Mouse (Mus musculus) stomach, postnatal 0 days (tissue): ENCODE measurements around the gene Tgfbr3. TPM values are rescaled to one million over a fixed set of nuclear protein-coding genes. Genes with fewer than 3 reads are reported as not detected.

Source experiments
- ATAC-seq: fragments of 200-750 bp; cut with Nextera tagmentation; 2 replicates; pipeline ENCODE4 v1.8.0; 2017; ENCODE audit not compliant: low FRiP score, low TSS enrichment
- DNase-seq: peaks from one replicate; pipeline ENCODE4 v3.0.0-alpha.2; 2016; ENCODE audit warnings: low spot score
- H3K27ac ChIP-seq: fragments of 300-500 bp; sonication (generic); replicated peaks from 2 replicates; pipeline ENCODE4 v1.5.1; 2014; ENCODE audit warnings: mild to moderate bottlenecking, control low read depth
- H3K27me3 ChIP-seq: fragments of 300-500 bp; sonication (generic); 2 replicates; pipeline ENCODE4 v1.6.1; 2014; ENCODE audit warnings: low read length; ENCODE audit not compliant: control insufficient read depth, insufficient read depth
- H3K36me3 ChIP-seq: fragments of 300-500 bp; sonication (generic); 2 replicates; pipeline ENCODE4 v1.6.1; 2014; ENCODE audit warnings: low read length, mixed read lengths; ENCODE audit not compliant: control insufficient read depth, insufficient read depth
- H3K4me1 ChIP-seq: fragments of 300-500 bp; sonication (generic); replicated peaks from 2 replicates; pipeline ENCODE4 v1.6.1; 2014; ENCODE audit warnings: antibody characterized with exemption; ENCODE audit not compliant: control insufficient read depth, insufficient read depth
- H3K4me2 ChIP-seq: fragments of 300-500 bp; sonication (generic); replicated peaks from 2 replicates; pipeline ENCODE4 v1.6.1; 2014; ENCODE audit warnings: low read depth, mild to moderate bottlenecking, control low read depth, moderate library complexity
- H3K4me3 ChIP-seq: fragments of 300-500 bp; sonication (generic); 2 replicates; pipeline ENCODE4 v1.5.1; 2014; ENCODE audit warnings: low read depth, low read length, control low read depth
- H3K9ac ChIP-seq: fragments of 300-500 bp; sonication (generic); 2 replicates; pipeline ENCODE4 v1.6.1; 2014; ENCODE audit warnings: mild to moderate bottlenecking, low read length, control low read depth, mixed read lengths
- H3K9me3 ChIP-seq: fragments of 300-500 bp; sonication (generic); 2 replicates; pipeline ENCODE4 v1.6.1; 2016; ENCODE audit warnings: low read length; ENCODE audit not compliant: control insufficient read depth
- CTCF ChIP-seq: IDR thresholded peaks from 2 replicates; pipeline ENCODE4 v1.5.1; 2016; ENCODE audit warnings: antibody characterized with exemption, low read depth, mild to moderate bottlenecking, moderate library complexity
- EP300 ChIP-seq: optimal IDR thresholded peaks from 2 replicates; pipeline ENCODE3; 2016; ENCODE audit warnings: antibody characterized with exemption
- WGBS: fragments of 180-500 bp; shearing (Covaris S2); extraction: QIAGEN DNeasy Blood & Tissue Kit; methylation state at CpG from one replicate; pipeline ENCODE4 v1.1.7; 2014; 5-methylcytosine and 5-hydroxymethylcytosine counted together
- polyA plus RNA-seq: library from polyadenylated mRNA; unstranded; fragments of >200 nt; fragmentation: Nextera tagmentation; extraction: Ambion mirVana; gene quantifications from 2 replicates; pipeline ENCODE4 v1.2.1, GENCODE M21; 2015

Tgfbr3 gene
- polyA plus RNA-seq, 1 experiment from 2014 or later, result 10.6 TPM

DNA sequence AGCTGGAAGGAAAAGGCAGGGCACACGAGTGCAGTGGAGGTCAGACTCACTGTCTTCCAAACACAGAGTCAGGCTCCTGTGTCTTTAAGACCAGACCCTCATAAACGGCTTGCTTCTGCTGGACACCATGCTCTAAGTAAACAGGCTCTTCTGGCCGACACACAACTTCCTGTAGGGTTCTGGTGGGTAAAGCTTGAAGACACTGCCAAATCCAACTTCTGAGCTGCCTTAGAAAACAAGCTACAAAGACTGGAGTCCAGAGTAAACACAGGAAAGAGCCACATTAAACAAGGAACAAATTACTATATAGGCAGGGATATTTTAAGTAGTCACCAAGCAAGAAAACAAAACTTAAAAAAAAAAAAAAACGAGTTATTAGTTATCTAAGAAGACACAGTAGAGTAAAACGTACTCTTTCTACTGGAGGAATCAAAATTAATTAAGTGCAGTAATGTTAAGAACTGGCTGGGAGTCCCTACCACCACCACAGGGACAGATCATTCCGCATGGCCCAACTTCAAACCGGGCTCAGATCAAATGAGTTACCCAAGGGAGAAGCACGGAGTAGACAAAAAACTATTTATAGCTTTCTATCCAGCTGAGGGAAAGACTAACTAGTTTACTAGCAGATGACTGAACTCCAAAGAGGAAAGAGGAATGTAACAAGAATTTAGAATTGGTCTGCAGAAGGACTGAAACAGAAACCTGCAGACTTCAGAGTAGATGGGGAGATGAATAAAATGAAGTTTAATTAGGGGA, 86.4 kb downstream of the Tgfbr3 start:
- Histone ChIP-seq H3K27me3 (no peaks in the 10 kb centered on the region), H3K4me3 (no peak overlapping the region), H3K27ac (peak overlapping the region; percentile 61), H3K36me3 (no peaks in the 10 kb centered on the region), H3K9ac (0 out of 2 replicates have a peak overlapping the region, but pooled peaks have one; percentile 23), H3K4me2 (no peak overlapping the region), H3K4me1 (peaks cover 10% of the 10 kb centered on the region; the same call in 1 of the 2 replicates), H3K9me3 (no peaks in the 10 kb centered on the region)
- DNase-seq (no peak), ATAC-seq (no peak)
- TF ChIP-seq EP300, result no peak
- no peak for TF ChIP-seq CTCF
- 24% methylated on average over 8 of the region's 8 CpGs for WGBS

DNA sequence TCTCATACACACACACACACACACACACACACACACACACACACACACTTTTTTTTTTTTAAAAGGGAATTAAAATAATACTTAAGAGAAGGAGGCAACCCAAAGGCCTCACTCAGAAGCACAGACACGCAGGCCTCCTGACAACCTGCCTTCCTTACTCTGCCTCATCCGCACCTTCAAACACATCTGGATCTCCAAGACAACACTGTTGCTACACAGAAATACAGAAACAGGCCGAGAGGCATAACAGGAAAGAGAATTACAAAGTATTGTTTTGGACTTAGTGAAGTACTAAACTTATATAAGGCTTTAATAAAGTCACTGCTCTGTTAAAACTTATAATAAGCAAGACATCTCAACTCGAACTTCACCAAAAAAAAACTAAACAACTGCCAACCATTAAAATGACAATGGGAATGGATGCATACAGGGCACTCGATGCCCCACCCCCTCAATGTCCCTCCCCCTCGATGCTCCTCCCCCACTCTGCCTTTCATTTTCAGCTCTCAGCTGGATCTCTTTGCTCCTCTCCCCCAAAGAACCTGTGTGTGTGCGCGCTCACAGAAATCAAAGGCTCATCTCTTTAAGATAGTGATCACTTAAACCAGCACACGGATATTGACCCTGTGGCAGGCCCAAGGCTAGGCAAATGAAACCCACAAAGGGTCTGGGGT, 87.8 kb downstream of the Tgfbr3 start:
- H3K4me3 ChIP-seq, result no peak overlapping the region
- H3K4me1 ChIP-seq, result peaks cover 10% of the 10 kb centered on the region; the same call in 1 of the 2 replicates
- 62% methylated on average over 9 of the region's 9 CpGs for WGBS
- ATAC-seq (no peak), DNase-seq (no peak)
- no peaks in the 10 kb centered on the region for H3K9me3 ChIP-seq
- no peak overlapping the region for H3K4me2 ChIP-seq
- no peak overlapping the region for H3K27ac ChIP-seq
- TF ChIP-seq EP300 (no peak), CTCF (no peak)
- H3K27me3 ChIP-seq, result no peaks in the 10 kb centered on the region
- H3K36me3 ChIP-seq, result no peaks in the 10 kb centered on the region
- H3K9ac ChIP-seq, result no peak overlapping the region

DNA sequence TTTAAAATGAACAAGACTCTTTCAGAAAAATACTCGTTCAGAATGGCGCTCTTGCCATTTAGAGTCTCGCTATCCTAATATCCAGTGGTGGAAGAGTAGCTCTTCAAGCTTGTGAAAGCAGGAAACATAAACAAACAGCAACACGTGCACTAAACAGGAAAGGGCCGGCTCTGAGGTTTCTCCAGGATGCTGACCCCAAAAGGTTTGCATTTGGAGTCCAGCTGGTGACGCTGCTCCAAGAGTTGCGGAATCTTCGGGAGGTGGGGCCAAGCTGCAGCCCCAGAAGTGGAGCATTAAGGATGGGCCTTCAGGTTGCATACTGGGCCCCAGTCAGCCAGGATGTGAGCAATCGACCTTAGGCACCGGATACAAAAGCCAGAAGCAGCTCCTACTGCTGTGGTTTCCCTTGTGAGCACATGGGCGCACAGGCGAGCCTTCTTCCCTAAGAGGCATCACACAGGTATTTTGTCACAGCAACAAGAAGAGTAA, 88.5 kb downstream of the Tgfbr3 start:
- peaks cover 10% of the 10 kb centered on the region; the same call in 1 of the 2 replicates for H3K4me1 ChIP-seq
- DNase-seq, result no peak
- no peak overlapping the region for H3K9ac ChIP-seq
- no peak overlapping the region for H3K4me3 ChIP-seq
- TF ChIP-seq CTCF (no peak), EP300 (no peak)
- no peak overlapping the region for H3K4me2 ChIP-seq
- H3K9me3 ChIP-seq, result no peaks in the 10 kb centered on the region
- H3K27me3 ChIP-seq, result no peaks in the 10 kb centered on the region
- 47% methylated on average over 12 of the region's 12 CpGs for WGBS
- ATAC-seq, result peak; percentile 25; the same call in 1 of the 2 replicates
- no peaks in the 10 kb centered on the region for H3K36me3 ChIP-seq
- H3K27ac ChIP-seq, result no peak overlapping the region

DNA sequence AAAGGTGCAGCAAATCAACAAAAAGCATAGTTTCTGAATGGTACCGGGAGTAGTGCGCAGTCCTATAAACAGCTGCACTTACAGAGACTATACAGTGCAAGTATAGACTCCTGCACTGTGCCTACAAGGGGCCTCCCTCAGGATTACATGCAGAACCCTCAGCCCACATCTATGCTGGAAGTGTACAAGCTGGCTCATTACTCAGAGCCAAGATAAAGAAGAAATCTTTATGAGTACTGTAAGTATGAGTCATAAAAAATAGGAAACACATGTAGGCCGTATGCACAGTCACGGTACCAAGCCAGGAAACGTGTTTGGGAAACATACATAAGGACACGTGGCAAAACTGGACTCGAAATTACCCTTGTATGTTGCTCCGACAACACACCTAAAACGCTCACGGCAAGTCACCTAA, 89.2 kb downstream of the Tgfbr3 start:
- Histone ChIP-seq H3K27ac (peak overlapping the region; percentile 45; the same call in 1 of the 2 replicates), H3K4me3 (no peak overlapping the region), H3K9ac (no peak overlapping the region), H3K36me3 (no peaks in the 10 kb centered on the region), H3K4me1 (peaks cover 10% of the 10 kb centered on the region; the same call in 1 of the 2 replicates), H3K27me3 (no peaks in the 10 kb centered on the region), H3K4me2 (no peak overlapping the region), H3K9me3 (no peaks in the 10 kb centered on the region)
- no peak for TF ChIP-seq EP300
- TF ChIP-seq CTCF, result no peak
- ATAC-seq (peak; percentile 91), DNase-seq (peak; percentile 29)
- 27% methylated on average over 10 of the region's 10 CpGs for WGBS

DNA sequence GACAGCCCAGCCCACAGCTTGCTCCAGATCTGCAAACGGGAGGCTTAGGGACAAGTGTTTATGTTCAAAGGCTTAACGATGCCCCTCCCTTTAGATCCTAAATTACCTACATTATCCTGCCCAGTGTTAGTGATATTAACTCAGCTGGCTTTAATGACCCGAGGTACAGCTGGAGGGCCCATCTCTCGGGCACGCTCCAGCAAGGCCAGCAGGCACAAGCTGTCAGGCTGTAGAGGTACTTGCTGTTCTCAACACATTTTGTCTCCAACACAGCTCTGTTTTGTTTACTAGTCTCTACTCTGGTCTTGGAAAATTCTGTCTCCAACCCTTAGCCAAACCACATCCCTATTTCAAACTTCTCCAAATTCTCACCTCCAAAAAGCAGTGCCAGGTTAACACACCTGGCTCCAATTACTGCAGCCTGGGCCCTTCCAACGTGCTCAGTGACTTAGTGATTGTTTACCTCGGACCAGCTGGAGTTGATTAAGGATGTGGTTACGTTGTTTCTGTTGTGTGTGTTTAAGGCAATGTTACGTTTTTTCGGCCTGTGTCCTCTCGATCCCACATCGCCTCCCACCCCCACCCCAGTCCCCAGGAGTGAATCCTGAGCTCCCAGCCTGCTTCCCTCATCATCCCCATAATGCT, 93.6 kb downstream of the Tgfbr3 start:
- ATAC-seq (no peak), DNase-seq (no peak)
- Histone ChIP-seq H3K36me3 (no peaks in the 10 kb centered on the region), H3K9ac (no peak overlapping the region), H3K4me1 (peaks cover 4% of the 10 kb centered on the region; the same call in 1 of the 2 replicates), H3K4me3 (no peak overlapping the region), H3K9me3 (no peaks in the 10 kb centered on the region), H3K27me3 (no peaks in the 10 kb centered on the region), H3K4me2 (no peak overlapping the region), H3K27ac (0 out of 2 replicates have a peak overlapping the region, but pooled peaks have one; percentile 26)
- WGBS, result 31% methylated on average over 12 of the region's 12 CpGs
- no peak for TF ChIP-seq CTCF
- no peak for TF ChIP-seq EP300
